Mouse (Mus musculus) intestine, embryonic 14.5 days (tissue): ENCODE measurements around the gene Taar8c. TPM values are rescaled to one million over a fixed set of nuclear protein-coding genes. Genes with fewer than 3 reads are reported as not detected.
"Not testable (repeated sequence)": the region's sequence is repeated elsewhere in the genome, so short reads cannot be mapped to it uniquely, and the experiment has no call there.

Source experiments
- ATAC-seq: fragments of 200-750 bp; cut with Nextera tagmentation; replicated peaks from 2 replicates; pipeline ENCODE4 v1.8.0; 2017; ENCODE audit warnings: low read depth, moderate number of reproducible peaks, moderate TSS enrichment, moderate library complexity; ENCODE audit not compliant: low FRiP score, low TSS enrichment
- DNase-seq: peaks from one replicate; pipeline ENCODE4 v3.0.0-alpha.2; 2018; ENCODE audit warnings: low spot score
- H3K27ac ChIP-seq: fragments of 300-500 bp; sonication (generic); 2 replicates; pipeline ENCODE4 v1.5.1; 2014; ENCODE audit warnings: low read depth, mild to moderate bottlenecking, control low read depth
- H3K27me3 ChIP-seq: fragments of 300-500 bp; sonication (generic); replicated peaks from 2 replicates; pipeline ENCODE4 v1.6.1; 2014; ENCODE audit warnings: low read length, control low read depth; ENCODE audit not compliant: control insufficient read depth, insufficient read depth
- H3K36me3 ChIP-seq: fragments of 300-500 bp; sonication (generic); 2 replicates; pipeline ENCODE4 v1.6.1; 2014; ENCODE audit warnings: low read length, control low read depth; ENCODE audit not compliant: control insufficient read depth, insufficient read depth
- H3K4me1 ChIP-seq: fragments of 300-500 bp; sonication (generic); replicated peaks from 2 replicates; pipeline ENCODE4 v1.6.1; 2014; ENCODE audit warnings: low read length, control low read depth, mixed read lengths; ENCODE audit not compliant: control insufficient read depth, insufficient read depth
- H3K4me2 ChIP-seq: fragments of 300-500 bp; sonication (generic); 2 replicates; pipeline ENCODE4 v1.6.1; 2014; ENCODE audit warnings: low read length
- H3K4me3 ChIP-seq: fragments of 300-500 bp; sonication (generic); 2 replicates; pipeline ENCODE4 v1.5.1; 2014; ENCODE audit warnings: low read depth, low read length, control low read depth, mixed read lengths
- H3K9ac ChIP-seq: fragments of 300-500 bp; sonication (generic); 2 replicates; pipeline ENCODE4 v1.6.1; 2014; ENCODE audit warnings: mild to moderate bottlenecking, low read length
- H3K9me3 ChIP-seq: fragments of 300-500 bp; sonication (generic); 2 replicates; pipeline ENCODE4 v1.6.1; 2016; ENCODE audit warnings: low read length, control low read depth; ENCODE audit not compliant: control insufficient read depth
- WGBS: fragments of 180-500 bp; shearing (Covaris S2); extraction: QIAGEN DNeasy Blood & Tissue Kit; methylation state at CpG from one replicate; pipeline ENCODE4 v1.1.7; 2014; 5-methylcytosine and 5-hydroxymethylcytosine counted together
- polyA plus RNA-seq: library from polyadenylated mRNA; unstranded; fragments of >200 nt; fragmentation: Nextera tagmentation; extraction: Ambion mirVana; gene quantifications from 2 replicates; pipeline ENCODE4 v1.2.1, GENCODE M21; 2014

Gene Taar8c
- not detected in 2 replicates for polyA plus RNA-seq

- H3K4me3 ChIP-seq, H3K27me3 ChIP-seq, H3K36me3 ChIP-seq, ATAC-seq, H3K9me3 ChIP-seq, H3K4me2 ChIP-seq, H3K9ac ChIP-seq, DNase-seq, H3K27ac ChIP-seq, H3K4me1 ChIP-seq: not testable (repeated sequence)
- WGBS = 82% methylated on average over 1 of the region's 3 CpGs
Measured at GRCm38 (mm10) chr10:24101812-24102211, at the start of gene Taar8c. Taar8c (minus strand) TSS chr10:24101912.

DNA sequence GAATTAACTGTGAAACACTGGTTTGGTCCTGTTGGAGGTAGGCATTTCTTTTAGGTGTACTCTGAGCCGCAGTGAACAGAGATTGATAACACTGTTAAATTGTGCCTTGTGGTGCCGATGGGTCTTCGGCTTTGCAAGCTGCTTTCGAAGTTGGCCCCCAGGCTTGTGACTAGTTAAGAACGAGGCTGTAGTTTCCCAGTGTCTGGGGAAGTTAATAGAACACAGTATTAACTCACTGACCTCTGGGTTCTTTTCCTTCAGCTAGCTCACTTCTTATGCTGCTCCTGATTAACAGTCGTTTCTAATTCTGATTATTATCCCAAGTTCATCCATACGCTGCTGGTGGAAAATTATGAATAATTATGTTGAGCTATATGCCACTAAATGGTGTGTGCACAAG lies 48.4 kb upstream of the Taar8c start:
- peaks cover under 1% of the 10 kb centered on the region for H3K36me3 ChIP-seq
- no peak for DNase-seq
- 38% methylated on average over 7 of the region's 7 CpGs for WGBS
- H3K4me1 ChIP-seq = peaks cover 3% of the 10 kb centered on the region; the same call in 1 of the 2 replicates
- H3K9ac ChIP-seq = peak overlapping the region; percentile 80
- no peaks in the 10 kb centered on the region for H3K9me3 ChIP-seq
- ATAC-seq = no peak
- H3K4me2 ChIP-seq = peak overlapping the region; percentile 57
- no peaks in the 10 kb centered on the region for H3K27me3 ChIP-seq
- peak overlapping the region; percentile 76 for H3K4me3 ChIP-seq
- no peak overlapping the region for H3K27ac ChIP-seq

- Histone ChIP-seq H3K9ac (peak within 1 kb of the TSS; percentile 80), H3K4me2 (peak within 1 kb of the TSS; percentile 57), H3K4me3 (peak within 1 kb of the TSS; percentile 76), H3K4me1 (peaks cover 3% of the 10 kb centered on the region; the same call in 1 of the 2 replicates), H3K36me3 (no peaks in the 10 kb centered on the region), H3K9me3 (no peaks in the 10 kb centered on the region), H3K27me3 (no peaks in the 10 kb centered on the region), H3K27ac (peak within 1 kb of the TSS; percentile 75)
- peak; percentile 91 for DNase-seq
- 4% methylated on average over 44 of the region's 45 CpGs for WGBS
- peak; percentile 92 for ATAC-seq
Measured at GRCm38 (mm10) chr10:24149135-24149781, 47.5 kb upstream of the Taar8c start, which contains the start of gene Stx7. Stx7 (plus strand) TSS chr10:24149302.

GRCm38 (mm10) chr10:24142735-24143134 lies 41.0 kb upstream of the Taar8c start:
- Histone ChIP-seq H3K9ac (no peak overlapping the region), H3K9me3 (no peaks in the 10 kb centered on the region), H3K4me2 (no peak overlapping the region), H3K4me3 (no peak overlapping the region), H3K27me3 (no peaks in the 10 kb centered on the region), H3K36me3 (no peaks in the 10 kb centered on the region), H3K4me1 (no peaks in the 10 kb centered on the region), H3K27ac (no peak overlapping the region)
- 85% methylated on average over 3 of the region's 3 CpGs for WGBS
- ATAC-seq = no peak
- no peak for DNase-seq

DNA sequence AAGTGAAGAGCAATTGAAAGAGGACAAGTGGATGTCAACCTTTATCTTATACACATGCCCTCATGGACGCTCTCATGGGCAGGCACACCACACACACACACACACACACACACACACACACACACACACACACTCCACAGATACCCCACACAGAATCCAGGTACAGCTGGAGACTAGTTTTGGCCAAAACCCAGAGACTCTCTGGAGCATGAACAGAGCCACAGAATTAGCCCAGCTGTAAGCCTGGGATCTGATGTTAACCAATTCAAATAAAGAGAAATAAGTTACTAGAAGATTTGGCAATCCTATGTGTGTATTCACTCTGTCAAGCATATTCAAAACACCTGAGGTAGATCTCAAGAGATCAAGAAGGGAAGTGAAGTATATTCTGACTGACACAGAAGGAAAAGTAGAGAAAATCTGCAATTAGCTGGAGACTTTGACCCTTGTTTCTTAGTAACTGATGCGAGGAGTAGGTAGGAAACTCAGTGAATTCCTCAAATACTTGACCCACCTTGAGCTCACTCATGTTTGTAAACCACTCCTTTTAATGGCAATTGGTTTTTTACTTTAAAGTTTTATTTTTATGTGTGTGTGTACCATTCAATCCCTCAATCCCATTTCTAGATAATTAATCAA lies 37.0 kb upstream of the Taar8c start:
- Histone ChIP-seq H3K4me2 (no peak overlapping the region), H3K4me3 (no peak overlapping the region), H3K9ac (no peak overlapping the region), H3K36me3 (no peaks in the 10 kb centered on the region), H3K27ac (no peak overlapping the region), H3K9me3 (no peaks in the 10 kb centered on the region), H3K27me3 (no peaks in the 10 kb centered on the region), H3K4me1 (0 out of 2 replicates have a peak, but pooled peaks cover 2% of the 10 kb centered on the region)
- WGBS = 54% methylated on average over 2 of the region's 2 CpGs
- ATAC-seq (no peak), DNase-seq (no peak)

DNA sequence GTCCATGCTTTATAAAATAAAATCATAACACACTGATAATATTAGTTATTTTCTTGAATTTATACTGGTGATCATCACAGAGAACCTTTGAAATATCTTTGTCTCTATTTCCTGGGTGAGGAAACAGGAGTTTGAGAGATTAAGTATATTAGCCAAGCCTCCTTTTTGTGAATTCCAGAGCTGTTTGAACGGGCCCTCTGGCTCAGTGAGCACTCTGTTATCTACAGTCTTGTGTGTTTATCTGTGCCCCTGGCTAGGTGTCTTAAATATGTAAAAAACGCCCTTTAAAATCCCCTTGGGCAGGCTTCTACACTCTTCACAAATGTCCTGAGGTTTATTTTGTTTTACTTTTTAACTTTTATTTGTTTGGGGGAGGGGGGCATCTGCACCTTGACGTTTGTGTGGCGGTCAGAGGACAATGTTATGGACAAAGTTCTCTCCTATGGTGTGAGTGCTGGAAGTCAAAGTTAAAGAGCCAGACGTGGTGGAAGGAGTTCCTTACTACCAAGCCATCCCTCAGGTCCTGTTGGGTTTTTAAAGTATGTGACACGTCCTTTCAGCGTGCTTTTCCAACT lies 32.4 kb upstream of the Taar8c start:
- 46% methylated on average over 7 of the region's 7 CpGs for WGBS
- no peaks in the 10 kb centered on the region for H3K36me3 ChIP-seq
- no peak overlapping the region for H3K4me3 ChIP-seq
- no peak overlapping the region for H3K9ac ChIP-seq
- no peaks in the 10 kb centered on the region for H3K9me3 ChIP-seq
- H3K27ac ChIP-seq = no peak overlapping the region
- 0 out of 2 replicates have a peak, but pooled peaks cover 2% of the 10 kb centered on the region for H3K4me1 ChIP-seq
- H3K27me3 ChIP-seq = no peaks in the 10 kb centered on the region
- ATAC-seq = no peak
- DNase-seq = no peak
- H3K4me2 ChIP-seq = no peak overlapping the region

- DNase-seq (no peak), ATAC-seq (no peak)
- H3K4me1 ChIP-seq = 0 out of 2 replicates have a peak, but pooled peaks cover 2% of the 10 kb centered on the region
- no peaks in the 10 kb centered on the region for H3K36me3 ChIP-seq
- H3K4me2 ChIP-seq = no peak overlapping the region
- no peak overlapping the region for H3K4me3 ChIP-seq
- H3K9ac ChIP-seq = no peak overlapping the region
- no peak overlapping the region for H3K27ac ChIP-seq
- 30% methylated on average over 2 of the region's 2 CpGs for WGBS
- no peaks in the 10 kb centered on the region for H3K27me3 ChIP-seq
- H3K9me3 ChIP-seq = no peaks in the 10 kb centered on the region
Measured at GRCm38 (mm10) chr10:24133132-24133531, 31.4 kb upstream of the Taar8c start.

GRCm38 (mm10) chr10:24132273-24132672 lies 30.6 kb upstream of the Taar8c start:
- Histone ChIP-seq H3K36me3 (no peaks in the 10 kb centered on the region), H3K9me3 (no peaks in the 10 kb centered on the region), H3K9ac (no peak overlapping the region), H3K4me2 (peak overlapping the region; percentile 39), H3K4me3 (no peak overlapping the region), H3K27me3 (no peaks in the 10 kb centered on the region), H3K27ac (peak overlapping the region; percentile 82), H3K4me1 (0 out of 2 replicates have a peak, but pooled peaks cover 2% of the 10 kb centered on the region)
- ATAC-seq (peak; percentile 80), DNase-seq (peak; percentile 55)
- WGBS = 12% methylated on average over 5 of the region's 5 CpGs
